Mouse (Mus musculus) forebrain, embryonic 15.5 days (tissue): ENCODE results near the gene Tbx4. TPM values are rescaled to one million over a fixed set of nuclear protein-coding genes. Genes with fewer than 3 reads are reported as not detected.

Source experiments
- ATAC-seq: fragments of 200-750 bp; cut with Nextera tagmentation; replicated peaks from 2 replicates; pipeline ENCODE4 v1.8.0; 2017; ENCODE audit warnings: mild to moderate bottlenecking, moderate TSS enrichment, moderate library complexity
- H3K27ac ChIP-seq: fragments of 300-500 bp; sonication (generic); replicated peaks from 2 replicates; pipeline ENCODE4 v1.5.1; 2015; ENCODE audit warnings: mild to moderate bottlenecking, inconsistent platforms
- H3K27me3 ChIP-seq: fragments of 300-500 bp; sonication (generic); 2 replicates; pipeline ENCODE4 v1.6.1; 2015; ENCODE audit warnings: inconsistent platforms
- H3K36me3 ChIP-seq: fragments of 300-500 bp; sonication (generic); 2 replicates; pipeline ENCODE4 v1.6.1; 2015; ENCODE audit warnings: mild to moderate bottlenecking, inconsistent platforms
- H3K4me1 ChIP-seq: fragments of 300-500 bp; sonication (generic); 2 replicates; pipeline ENCODE4 v1.6.1; 2015; ENCODE audit warnings: inconsistent platforms
- H3K4me2 ChIP-seq: fragments of 300-500 bp; sonication (generic); replicated peaks from 2 replicates; pipeline ENCODE4 v1.6.1; 2015; ENCODE audit warnings: mild to moderate bottlenecking, inconsistent platforms
- H3K4me3 ChIP-seq: fragments of 300-500 bp; sonication (generic); 2 replicates; pipeline ENCODE4 v1.5.1; 2015; ENCODE audit warnings: mild to moderate bottlenecking, inconsistent platforms
- H3K9ac ChIP-seq: fragments of 300-500 bp; sonication (generic); replicated peaks from 2 replicates; pipeline ENCODE4 v1.6.1; 2015; ENCODE audit warnings: mild to moderate bottlenecking, inconsistent platforms
- H3K9me3 ChIP-seq: fragments of 300-500 bp; sonication (generic); 2 replicates; pipeline ENCODE4 v1.6.1; 2016; ENCODE audit warnings: inconsistent platforms
- WGBS: fragments of 180-500 bp; shearing (Covaris S2); methylation state at CpG from one replicate; pipeline ENCODE4 v1.1.7; 2015; ENCODE audit warnings: mixed read lengths; 5-methylcytosine and 5-hydroxymethylcytosine counted together
- polyA plus RNA-seq: library from polyadenylated mRNA; unstranded; fragments of >200 nt; fragmentation: Nextera tagmentation; extraction: Ambion mirVana; gene quantifications from 2 replicates; pipeline ENCODE4 v1.2.1, GENCODE M21; 2015

Gene Tbx4
- polyA plus RNA-seq, 1 experiment from 2014 or later, result 0.25 TPM

- ATAC-seq, result no peak
- no peaks in the 10 kb centered on the region for H3K9me3 ChIP-seq
- no peaks in the 10 kb centered on the region for H3K36me3 ChIP-seq
- 66% methylated on average over 24 of the region's 24 CpGs for WGBS
- H3K4me1 ChIP-seq, result no peaks in the 10 kb centered on the region
- no peak overlapping the region for H3K9ac ChIP-seq
- no peak overlapping the region for H3K4me2 ChIP-seq
- peaks cover 4% of the 10 kb centered on the region; the same call in 1 of the 2 replicates for H3K27me3 ChIP-seq
- no peak overlapping the region for H3K4me3 ChIP-seq
- H3K27ac ChIP-seq, result no peak overlapping the region
These were observed 10.0 kb upstream of the Tbx4 start for GRCm38 (mm10) chr11:85876059-85876788.

DNA sequence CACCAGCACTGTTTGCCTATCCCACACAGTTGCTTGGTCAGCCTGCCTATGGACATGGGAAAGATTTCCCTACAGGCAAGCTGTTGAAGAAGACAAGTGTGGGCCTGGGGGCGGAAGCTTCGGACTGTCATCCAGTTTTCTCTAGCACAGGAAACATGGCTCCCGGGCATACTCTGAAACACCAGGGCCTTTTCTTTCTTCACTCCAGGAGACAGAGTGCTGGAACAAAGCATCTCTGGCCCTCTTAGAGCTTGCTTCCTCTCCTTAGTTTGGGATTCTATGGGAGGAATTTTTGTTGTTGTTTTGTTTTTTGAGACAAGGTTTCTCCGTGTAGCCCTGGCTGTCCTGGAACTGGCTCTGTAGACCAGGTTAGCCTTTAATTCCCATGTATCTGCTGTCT is 1.7 kb upstream of the Tbx4 start:
- H3K9me3 ChIP-seq, result no peaks in the 10 kb centered on the region

GRCm38 (mm10) chr11:85886429-85886785 is 185 bp downstream of the Tbx4 start:
- no peaks in the 10 kb centered on the region for H3K9me3 ChIP-seq

More for the DNA sequence above, 1.7 kb upstream of the Tbx4 start:
- 39% methylated on average over 4 of the region's 4 CpGs for WGBS
- H3K36me3 ChIP-seq, result no peaks in the 10 kb centered on the region
- H3K4me3 ChIP-seq, result no peak overlapping the region
- no peak overlapping the region for H3K9ac ChIP-seq
- H3K4me1 ChIP-seq, result peaks cover 9% of the 10 kb centered on the region; the same call in 1 of the 2 replicates
- H3K27ac ChIP-seq, result no peak overlapping the region
- no peak overlapping the region for H3K4me2 ChIP-seq
- ATAC-seq, result no peak
- H3K27me3 ChIP-seq, result peaks cover 60% of the 10 kb centered on the region

GRCm38 (mm10) chr11:85887273-85887672 is 1.1 kb downstream of the Tbx4 start:
- Histone ChIP-seq H3K4me2 (no peak overlapping the region), H3K4me1 (peaks cover 13% of the 10 kb centered on the region; the same call in 1 of the 2 replicates), H3K4me3 (no peak overlapping the region), H3K36me3 (no peaks in the 10 kb centered on the region), H3K9me3 (no peaks in the 10 kb centered on the region), H3K27me3 (peaks cover 82% of the 10 kb centered on the region), H3K27ac (no peak overlapping the region), H3K9ac (no peak overlapping the region)
- ATAC-seq, result no peak
- 24% methylated on average over 6 of the region's 6 CpGs for WGBS

More at GRCm38 (mm10) chr11:85886429-85886785, 185 bp downstream of the Tbx4 start:
- no peak overlapping the region for H3K4me2 ChIP-seq
- no peaks in the 10 kb centered on the region for H3K36me3 ChIP-seq
- no peak for ATAC-seq
- H3K4me3 ChIP-seq, result no peak overlapping the region
- H3K4me1 ChIP-seq, result peaks cover 13% of the 10 kb centered on the region; the same call in 1 of the 2 replicates
- H3K9ac ChIP-seq, result no peak overlapping the region
- H3K27me3 ChIP-seq, result peaks cover 76% of the 10 kb centered on the region
- H3K27ac ChIP-seq, result no peak overlapping the region
- 4% methylated on average over 22 of the region's 22 CpGs for WGBS

GRCm38 (mm10) chr11:85887801-85888450 is 1.7 kb downstream of the Tbx4 start:
- Histone ChIP-seq H3K36me3 (no peaks in the 10 kb centered on the region), H3K4me1 (peaks cover 13% of the 10 kb centered on the region; the same call in 1 of the 2 replicates), H3K9me3 (no peaks in the 10 kb centered on the region), H3K27ac (no peak overlapping the region), H3K4me3 (no peak overlapping the region), H3K9ac (no peak overlapping the region), H3K27me3 (peaks cover 86% of the 10 kb centered on the region), H3K4me2 (no peak overlapping the region)
- no peak for ATAC-seq
- 2% methylated on average over 17 of the region's 17 CpGs for WGBS

DNA sequence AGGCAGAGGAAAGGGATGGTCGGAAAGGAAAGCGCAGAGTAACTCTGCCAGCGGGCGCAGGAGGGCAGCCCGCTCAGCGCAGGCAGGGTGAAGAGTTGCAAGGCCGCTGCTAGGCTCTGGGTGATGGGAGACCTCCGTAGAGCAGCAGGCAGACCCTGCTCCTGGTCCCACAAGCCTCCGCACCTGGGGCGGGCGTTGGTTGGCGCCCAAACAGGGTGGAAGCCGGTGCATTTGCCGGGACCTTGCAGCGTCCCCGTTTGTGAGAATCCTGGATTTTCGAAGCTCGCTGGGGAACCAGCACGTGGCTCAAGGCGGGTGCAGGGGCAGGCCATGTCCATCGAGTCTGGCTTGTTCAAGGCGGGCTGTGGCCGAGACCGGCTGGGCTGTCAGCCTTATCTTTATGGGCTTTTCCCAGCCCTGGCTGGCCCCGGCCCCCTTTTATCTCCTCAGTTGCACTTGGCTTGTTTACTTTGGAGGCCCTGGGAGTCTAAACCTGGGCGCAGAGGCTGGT is 2.3 kb downstream of the Tbx4 start:
- peaks cover 87% of the 10 kb centered on the region for H3K27me3 ChIP-seq
- H3K9ac ChIP-seq, result no peak overlapping the region
- H3K4me2 ChIP-seq, result no peak overlapping the region
- peaks cover 13% of the 10 kb centered on the region; the same call in 1 of the 2 replicates for H3K4me1 ChIP-seq
- no peaks in the 10 kb centered on the region for H3K36me3 ChIP-seq
- H3K4me3 ChIP-seq, result no peak overlapping the region
- no peak overlapping the region for H3K27ac ChIP-seq
- WGBS, result 1% methylated on average over 26 of the region's 26 CpGs
- H3K9me3 ChIP-seq, result no peaks in the 10 kb centered on the region
- ATAC-seq, result no peak

DNA sequence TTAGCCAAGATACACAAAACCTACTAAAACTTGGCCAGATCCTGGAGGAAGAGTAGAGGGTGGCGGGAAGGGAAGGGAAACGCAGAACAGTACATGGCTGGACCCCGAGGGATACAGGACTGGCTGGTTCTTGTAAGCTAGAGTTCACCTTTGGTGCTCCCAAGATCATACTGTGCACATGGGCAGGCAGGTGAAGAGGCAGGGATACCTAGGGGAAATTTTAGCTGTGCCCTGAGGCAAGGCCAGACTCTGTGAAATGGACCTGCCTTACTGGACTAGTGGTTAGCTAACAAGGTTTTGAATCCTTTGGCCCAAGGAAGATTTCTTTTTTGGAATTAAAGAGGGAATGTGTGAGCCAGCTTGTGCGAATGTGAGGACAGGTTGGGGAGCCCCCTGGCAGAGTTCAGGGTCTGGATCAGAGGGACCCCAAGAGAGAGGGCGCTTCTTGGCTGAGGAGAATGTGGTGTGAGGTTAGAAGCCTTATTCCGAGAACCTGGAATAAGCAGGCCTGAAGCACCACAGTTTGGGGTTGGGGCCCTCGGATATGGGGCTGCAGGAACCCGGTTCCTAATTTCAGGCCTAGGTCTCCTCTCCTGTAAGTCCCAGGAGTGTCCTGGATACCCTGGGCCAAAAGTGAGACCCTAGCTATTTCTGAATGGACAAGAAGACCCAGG is 3.0 kb downstream of the Tbx4 start:
- WGBS, result 21% methylated on average over 8 of the region's 8 CpGs
- Histone ChIP-seq H3K27me3 (peaks cover 90% of the 10 kb centered on the region), H3K4me1 (peaks cover 13% of the 10 kb centered on the region; the same call in 1 of the 2 replicates), H3K4me2 (no peak overlapping the region), H3K4me3 (no peak overlapping the region), H3K9me3 (no peaks in the 10 kb centered on the region), H3K9ac (no peak overlapping the region), H3K27ac (no peak overlapping the region), H3K36me3 (no peaks in the 10 kb centered on the region)
- ATAC-seq, result no peak

GRCm38 (mm10) chr11:85889730-85890562 is 3.7 kb downstream of the Tbx4 start:
- WGBS, result 3% methylated on average over 47 of the region's 47 CpGs
- no peak overlapping the region for H3K27ac ChIP-seq
- ATAC-seq, result no peak
- H3K36me3 ChIP-seq, result no peaks in the 10 kb centered on the region
- no peaks in the 10 kb centered on the region for H3K9me3 ChIP-seq
- peaks cover 17% of the 10 kb centered on the region for H3K4me1 ChIP-seq
- no peak overlapping the region for H3K9ac ChIP-seq
- no peak overlapping the region for H3K4me3 ChIP-seq
- H3K4me2 ChIP-seq, result no peak overlapping the region
- peaks cover 89% of the 10 kb centered on the region for H3K27me3 ChIP-seq

DNA sequence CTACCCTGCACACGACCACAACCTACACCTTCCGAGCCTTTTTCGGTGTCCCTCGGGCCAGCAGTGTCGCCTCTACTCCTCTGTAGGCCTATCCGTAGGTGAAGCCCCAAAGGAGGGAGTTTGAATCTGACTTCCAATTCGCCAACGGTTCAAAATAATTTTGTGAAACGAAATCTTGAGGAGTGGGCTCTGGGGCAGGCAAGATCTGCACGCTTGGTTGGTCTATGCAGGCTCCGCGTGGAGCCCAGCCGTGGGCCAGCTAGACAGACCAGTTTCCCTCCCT is 4.3 kb downstream of the Tbx4 start:
- no peak for ATAC-seq
- Histone ChIP-seq H3K4me1 (peaks cover 22% of the 10 kb centered on the region), H3K9ac (no peak overlapping the region), H3K9me3 (no peaks in the 10 kb centered on the region), H3K4me2 (no peak overlapping the region), H3K27ac (no peak overlapping the region), H3K4me3 (no peak overlapping the region), H3K36me3 (no peaks in the 10 kb centered on the region), H3K27me3 (peaks cover 88% of the 10 kb centered on the region)
- WGBS, result under 1% methylated on average over 13 of the region's 13 CpGs

- Histone ChIP-seq H3K9me3 (no peaks in the 10 kb centered on the region), H3K27ac (no peak overlapping the region), H3K36me3 (no peaks in the 10 kb centered on the region), H3K27me3 (peaks cover 88% of the 10 kb centered on the region), H3K4me1 (peaks cover 22% of the 10 kb centered on the region), H3K4me2 (no peak overlapping the region), H3K4me3 (no peak overlapping the region), H3K9ac (no peak overlapping the region)
- WGBS, result 2% methylated on average over 13 of the region's 13 CpGs
- ATAC-seq, result no peak
These were observed 4.9 kb downstream of the Tbx4 start for GRCm38 (mm10) chr11:85891010-85891691.

DNA sequence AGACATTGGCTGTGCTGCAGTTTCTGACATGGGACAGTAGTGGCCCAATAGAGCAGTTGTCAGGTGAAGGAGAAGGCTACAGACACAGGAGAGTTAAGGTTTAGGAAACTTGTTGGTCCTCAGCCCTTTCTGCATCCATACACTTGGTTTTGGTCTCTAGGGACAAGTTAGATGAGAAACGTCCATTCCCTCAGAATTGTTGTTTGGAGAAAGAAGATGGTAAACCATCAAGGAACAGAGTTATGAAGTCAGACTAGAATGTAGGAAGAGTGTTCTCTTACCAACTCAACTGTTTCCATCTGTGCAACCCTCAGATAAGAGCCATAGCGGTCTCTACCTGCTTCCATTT is 5.4 kb downstream of the Tbx4 start:
- Histone ChIP-seq H3K9me3 (no peaks in the 10 kb centered on the region), H3K27me3 (peaks cover 88% of the 10 kb centered on the region)

More for the DNA sequence above, 5.4 kb downstream of the Tbx4 start:
- Histone ChIP-seq H3K4me2 (no peak overlapping the region), H3K27ac (no peak overlapping the region), H3K4me1 (peaks cover 18% of the 10 kb centered on the region), H3K36me3 (no peaks in the 10 kb centered on the region), H3K4me3 (no peak overlapping the region), H3K9ac (no peak overlapping the region)
- WGBS, result 2% methylated on average over 2 of the region's 2 CpGs
- no peak for ATAC-seq
